Mouse (Mus musculus): ENCODE results near the gene Klhdc3.

Klhdc3 gene

GRCm38 (mm10) chr17:46702100-46702499 is 21.4 kb upstream of the Klhdc3 start:
- no peak for DNase-seq

- DNase-seq, result no peak
Observed at GRCm38 (mm10) chr17:46701489-46701888, 20.8 kb upstream of the Klhdc3 start.

GRCm38 (mm10) chr17:46699912-46700311 is 19.2 kb upstream of the Klhdc3 start:
- DNase-seq, result no peak

- DNase-seq, result no peak
Observed at GRCm38 (mm10) chr17:46699245-46699644, 18.5 kb upstream of the Klhdc3 start.

GRCm38 (mm10) chr17:46698515-46698914 is 17.8 kb upstream of the Klhdc3 start:
- DNase-seq, result no peak

- DNase-seq, result no peak
Observed at GRCm38 (mm10) chr17:46694517-46695063, 13.9 kb upstream of the Klhdc3 start.

GRCm38 (mm10) chr17:46691390-46691789 is 10.7 kb upstream of the Klhdc3 start:
- DNase-seq, result no peak

GRCm38 (mm10) chr17:46690665-46691064 is 10.0 kb upstream of the Klhdc3 start:
- DNase-seq, result no peak

- DNase-seq, result no peak
Observed at GRCm38 (mm10) chr17:46685913-46686312, 5.2 kb upstream of the Klhdc3 start.

GRCm38 (mm10) chr17:46682654-46683389 is 2.1 kb upstream of the Klhdc3 start:
- peak in 1 of 2 experiments; percentile 28 for DNase-seq

- DNase-seq, result no peak
Observed at GRCm38 (mm10) chr17:46681466-46682118, 878 bp upstream of the Klhdc3 start.

- peak; percentile 43 to 44 for DNase-seq
Observed at GRCm38 (mm10) chr17:46679843-46680759, 613 bp downstream of the Klhdc3 start.

- no peak for DNase-seq
Observed at GRCm38 (mm10) chr17:46678911-46679310, 1.8 kb downstream of the Klhdc3 start.

- peak; percentile 82 to 87 for DNase-seq
Observed at GRCm38 (mm10) chr17:46678416-46678815, 2.3 kb downstream of the Klhdc3 start, which contains the start of gene Mea1. TSS of gene Mea1 (plus strand) at chr17:46678793.

- no peak for DNase-seq
Observed at GRCm38 (mm10) chr17:46674530-46675283, 6.0 kb downstream of the Klhdc3 start.

GRCm38 (mm10) chr17:46673850-46674529 is 6.7 kb downstream of the Klhdc3 start, which contains the start of gene Rrp36:
TSS of gene Rrp36 (minus strand) at chr17:46674352.
- DNase-seq, result peak; percentile 94

- no peak for DNase-seq
Observed at GRCm38 (mm10) chr17:46669911-46670310, 10.8 kb downstream of the Klhdc3 start.

- no peak for DNase-seq
Observed at GRCm38 (mm10) chr17:46667712-46668111, 13.0 kb downstream of the Klhdc3 start.

- DNase-seq, result no peak
Observed at GRCm38 (mm10) chr17:46662730-46663129, 18.0 kb downstream of the Klhdc3 start.

- DNase-seq, result no peak
Observed at GRCm38 (mm10) chr17:46661981-46662380, 18.7 kb downstream of the Klhdc3 start.

GRCm38 (mm10) chr17:46661351-46661750 is 19.4 kb downstream of the Klhdc3 start:
- no peak for DNase-seq
